Mouse (Mus musculus) bone marrow macrophage, adult 2 months (primary cell): ENCODE data around the gene Gm21958. TPM values are rescaled to one million over a fixed set of nuclear protein-coding genes. Genes with fewer than 3 reads are reported as not detected.

Experiments used
- H3K27ac ChIP-seq: 2 replicates; pipeline ENCODE4 v1.5.1; 2012; ENCODE audit warnings: low read depth, low read length; ENCODE audit not compliant: insufficient read depth
- H3K4me1 ChIP-seq: 2 replicates; pipeline ENCODE4 v1.6.1; 2012; ENCODE audit warnings: low read length; ENCODE audit not compliant: control insufficient read depth, insufficient read depth
- H3K4me3 ChIP-seq: 2 replicates; pipeline ENCODE4 v1.5.1; 2012; ENCODE audit warnings: mild to moderate bottlenecking, low read length, moderate library complexity; ENCODE audit not compliant: insufficient read depth
- CTCF ChIP-seq: IDR thresholded peaks from 2 replicates; pipeline ENCODE4 v1.5.1; 2012; ENCODE audit warnings: low read depth, mild to moderate bottlenecking, low read length, moderate library complexity
- POLR2A ChIP-seq: IDR thresholded peaks from 2 replicates; pipeline ENCODE4 v1.6.1; 2012; ENCODE audit warnings: mild to moderate bottlenecking, low read depth, low read length, borderline replicate concordance
- polyA plus RNA-seq: library from polyadenylated mRNA; stranded (reverse); fragments of >200 nt; gene quantifications from 2 replicates; pipeline ENCODE4 v1.2.4, GENCODE M21; 2012; ENCODE audit not compliant: missing spikeins, insufficient read depth, insufficient read length

Gm21958 gene
- polyA plus RNA-seq, 1 experiment, result not detected

DNA sequence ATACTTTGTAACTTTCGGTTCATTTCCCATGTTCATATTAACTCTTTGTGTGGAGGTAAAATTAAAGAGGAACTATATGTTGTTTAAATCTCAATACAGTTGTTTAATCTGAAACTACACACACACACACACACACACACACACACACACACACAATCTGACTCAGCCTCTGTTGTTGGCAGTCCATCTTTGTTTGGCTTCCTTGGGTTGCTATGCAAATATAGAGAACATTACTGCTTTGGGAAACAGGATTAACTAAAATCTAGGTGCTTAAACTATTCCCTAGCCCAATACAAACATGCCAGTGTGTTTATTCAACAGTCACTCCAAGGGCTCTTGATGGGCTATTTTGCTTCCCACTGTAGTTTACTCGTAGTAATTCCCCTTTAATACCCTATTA is 26.9 kb downstream of the Gm21958 start:
- H3K4me1 ChIP-seq, result peaks cover 6% of the 10 kb centered on the region
- H3K27ac ChIP-seq, result no peak overlapping the region
- TF ChIP-seq POLR2A, result no peak
- TF ChIP-seq CTCF, result no peak
- no peak overlapping the region for H3K4me3 ChIP-seq

DNA sequence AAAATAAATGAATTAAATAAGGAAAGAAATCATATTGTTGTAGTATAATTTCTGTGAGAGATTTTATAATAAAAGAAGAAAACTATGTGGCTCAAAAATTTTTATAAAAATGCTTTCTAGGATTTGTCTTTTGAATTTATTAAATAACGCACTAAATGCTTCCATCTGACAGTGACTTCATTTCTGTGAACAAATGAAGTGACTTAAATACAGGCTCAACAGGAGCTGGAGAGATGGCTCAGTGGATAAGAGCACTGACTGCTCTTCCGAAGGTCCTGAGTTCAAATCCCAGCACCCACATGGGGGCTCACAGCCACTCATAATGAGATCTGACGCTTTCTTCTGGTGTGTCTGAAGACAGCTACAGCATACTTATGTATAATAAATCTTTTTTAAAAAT is 29.0 kb downstream of the Gm21958 start:
- TF ChIP-seq CTCF (no peak), POLR2A (no peak)
- H3K4me3 ChIP-seq, result no peak overlapping the region

DNA sequence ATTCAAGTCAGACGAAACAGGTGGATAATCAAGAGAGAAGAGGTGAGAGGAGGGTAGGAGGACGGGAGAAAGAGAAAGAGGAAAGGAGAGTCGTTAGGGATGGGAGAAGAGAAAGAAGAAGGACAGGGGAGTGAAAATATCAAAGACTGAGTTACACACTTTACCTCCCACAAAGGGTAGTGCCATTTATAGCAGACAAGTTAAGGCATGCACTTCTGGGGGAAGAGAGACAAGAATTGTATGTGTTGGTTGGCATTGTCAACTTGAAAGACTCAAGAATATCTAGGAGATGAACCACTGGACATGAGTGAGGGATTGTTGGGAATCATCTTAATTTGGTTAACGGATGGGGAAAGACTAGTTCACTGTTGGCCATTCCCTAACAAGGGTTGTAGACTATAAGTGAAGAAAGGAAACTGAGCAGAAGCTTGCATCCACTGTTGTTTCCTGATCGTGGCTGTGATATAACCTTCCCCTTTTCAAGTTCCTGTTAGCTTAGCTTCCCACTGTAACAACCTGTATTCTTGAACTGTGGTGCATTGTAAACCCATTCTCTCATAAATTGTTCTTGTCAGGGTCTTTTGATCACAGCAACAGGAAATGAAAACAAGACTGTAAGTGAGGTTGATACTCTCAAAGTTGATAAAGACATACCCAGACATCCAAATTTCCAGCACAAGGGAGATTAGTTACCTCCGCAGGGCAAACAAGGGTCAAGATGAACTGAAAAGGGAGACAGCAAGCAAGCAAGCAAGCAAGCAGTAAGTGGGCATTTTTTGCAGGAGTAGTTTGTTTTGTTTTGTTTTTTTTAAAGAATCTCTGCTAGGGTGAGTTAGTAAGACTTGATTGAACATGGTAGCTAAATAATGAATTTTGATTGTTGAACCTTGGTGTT is 32.6 kb downstream of the Gm21958 start:
- H3K4me3 ChIP-seq, result no peak overlapping the region
- TF ChIP-seq POLR2A (no peak), CTCF (no peak)
- H3K27ac ChIP-seq, result no peak overlapping the region
- peaks cover 20% of the 10 kb centered on the region for H3K4me1 ChIP-seq

More for the DNA sequence above, 29.0 kb downstream of the Gm21958 start:
- H3K4me1 ChIP-seq, result peaks cover 19% of the 10 kb centered on the region
- H3K27ac ChIP-seq, result no peak overlapping the region

DNA sequence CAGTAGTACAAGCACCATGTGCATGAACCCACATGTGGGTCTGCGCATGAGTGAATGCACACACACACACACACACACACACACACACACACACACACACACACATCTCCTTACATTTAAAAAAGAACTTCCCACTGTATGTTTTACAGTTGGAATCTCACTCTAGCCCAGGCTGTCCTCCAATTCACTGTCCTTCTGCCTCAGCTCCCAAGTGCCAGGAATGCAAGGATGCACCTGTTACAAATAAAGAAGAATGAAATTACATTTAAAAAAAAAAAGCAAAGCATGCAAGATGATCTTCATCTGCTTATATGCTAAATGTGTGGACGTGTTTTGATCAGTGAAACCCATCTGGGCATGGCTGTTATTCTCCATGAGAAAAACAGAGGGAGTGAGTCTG is 37.3 kb downstream of the Gm21958 start:
- H3K4me1 ChIP-seq, result peaks cover 10% of the 10 kb centered on the region
- TF ChIP-seq POLR2A (no peak), CTCF (no peak)
- no peak overlapping the region for H3K4me3 ChIP-seq
- H3K27ac ChIP-seq, result no peak overlapping the region

DNA sequence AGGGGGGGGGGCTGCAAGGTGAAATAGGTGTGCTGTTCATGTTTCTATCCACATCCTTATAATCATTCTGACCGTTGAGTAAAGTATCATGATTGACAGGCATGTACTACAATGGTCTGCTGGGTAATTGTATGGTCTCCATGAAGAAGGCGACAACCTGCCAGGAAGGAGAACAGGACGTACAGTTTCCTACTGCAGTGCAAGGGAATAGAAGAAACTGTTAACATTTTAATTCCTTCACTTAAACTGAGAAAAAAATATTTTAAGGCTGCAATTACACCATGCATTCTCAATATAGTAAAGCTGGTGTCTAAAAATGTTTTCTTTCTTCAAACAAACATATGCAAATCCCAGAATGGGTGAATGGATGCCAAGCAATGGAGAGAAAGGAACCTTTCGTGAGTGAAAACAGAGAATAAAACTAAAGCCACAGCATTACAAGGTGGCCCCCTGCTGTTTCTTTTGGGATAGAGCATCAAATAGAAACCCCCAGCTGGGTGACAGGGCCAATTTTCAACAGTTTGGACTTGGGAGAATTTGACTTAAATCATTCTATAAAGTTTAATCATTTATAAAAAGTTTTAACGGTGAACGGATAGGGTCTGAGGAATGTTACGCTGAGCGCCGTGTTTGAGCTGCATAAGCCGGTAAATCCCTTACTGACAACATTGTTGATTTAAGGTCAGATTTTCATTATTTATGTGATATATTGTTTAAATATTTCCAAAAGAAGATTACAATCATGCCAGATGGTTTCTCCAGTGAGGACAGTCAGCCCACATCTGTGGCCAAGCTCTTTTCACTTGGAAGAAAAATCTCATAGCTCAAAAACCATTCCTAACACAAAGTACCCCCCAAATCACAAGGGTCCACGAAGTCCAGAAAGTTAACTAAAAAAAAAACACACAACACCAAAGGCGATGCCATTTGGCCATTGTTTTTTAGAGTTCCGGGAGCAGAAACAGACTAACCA is 41.3 kb downstream of the Gm21958 start:
- no peak overlapping the region for H3K4me3 ChIP-seq
- H3K4me1 ChIP-seq, result peaks cover 5% of the 10 kb centered on the region
- H3K27ac ChIP-seq, result no peak overlapping the region
- TF ChIP-seq POLR2A, result no peak
- no peak for TF ChIP-seq CTCF

DNA sequence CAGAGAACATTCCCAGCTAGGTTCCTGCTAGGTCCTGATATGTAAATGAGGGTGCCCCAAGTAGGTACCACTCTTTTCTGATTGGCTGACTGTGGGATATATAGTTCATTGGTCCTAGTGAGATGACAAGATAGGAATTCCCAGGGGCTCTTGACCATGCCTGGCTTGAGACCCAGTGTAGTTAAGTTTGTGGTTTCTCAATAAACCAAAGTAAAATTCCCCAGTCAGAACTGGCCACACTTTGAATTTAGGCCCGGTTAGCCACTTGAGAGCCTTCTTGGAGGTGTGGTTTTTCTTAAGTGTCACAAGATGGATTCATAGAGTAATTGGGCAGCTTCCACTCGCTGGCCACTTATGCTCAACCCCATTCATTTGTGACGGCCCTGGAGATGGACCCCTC is 42.0 kb downstream of the Gm21958 start:
- H3K4me3 ChIP-seq, result no peak overlapping the region
- TF ChIP-seq CTCF (no peak), POLR2A (no peak)
- no peak overlapping the region for H3K27ac ChIP-seq
- peaks cover 5% of the 10 kb centered on the region for H3K4me1 ChIP-seq

DNA sequence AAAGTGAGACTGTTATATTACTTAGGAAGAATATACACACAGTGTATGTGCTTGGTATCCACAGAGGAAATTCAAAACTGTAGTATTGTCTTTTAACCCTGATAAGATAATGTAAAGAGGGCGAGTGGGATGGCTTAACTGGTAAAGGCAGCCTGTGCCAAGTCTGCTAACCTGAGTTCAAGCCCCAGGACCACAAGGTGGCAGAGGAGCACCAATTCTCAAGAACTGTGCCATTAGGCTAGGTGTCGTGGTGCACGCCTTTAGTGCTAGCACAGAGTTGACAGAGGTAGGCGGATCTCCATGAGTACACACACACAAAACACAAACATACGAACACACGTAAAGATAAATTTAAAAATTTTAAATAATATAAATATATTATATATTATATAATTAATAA is 44.6 kb downstream of the Gm21958 start:
- TF ChIP-seq CTCF (no peak), POLR2A (no peak)
- H3K4me3 ChIP-seq, result no peak overlapping the region

DNA sequence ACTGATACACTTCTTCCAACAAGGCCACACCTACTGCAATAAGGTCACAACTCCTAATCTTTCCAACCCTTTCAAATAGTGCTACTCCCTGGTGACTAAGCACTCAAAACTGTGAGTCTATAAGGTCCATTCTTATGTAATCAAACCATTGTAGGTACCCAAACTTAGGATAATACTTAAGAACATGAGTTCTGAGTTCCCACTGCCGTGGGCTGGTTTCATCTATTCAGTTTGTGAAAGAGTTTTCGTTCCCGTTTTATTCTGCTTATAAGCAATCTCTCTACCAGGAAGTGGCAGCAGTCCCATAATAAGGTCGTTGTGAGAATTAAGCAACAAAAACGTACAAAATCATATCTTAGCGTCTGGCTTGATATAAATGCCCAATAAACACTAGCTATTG is 45.4 kb downstream of the Gm21958 start:
- H3K27ac ChIP-seq, result peak overlapping the region; percentile 19; the same call in 1 of the 2 replicates
- TF ChIP-seq POLR2A, result no peak

More for the DNA sequence above, 44.6 kb downstream of the Gm21958 start:
- H3K27ac ChIP-seq, result no peak overlapping the region
- H3K4me1 ChIP-seq, result peaks cover 5% of the 10 kb centered on the region

DNA sequence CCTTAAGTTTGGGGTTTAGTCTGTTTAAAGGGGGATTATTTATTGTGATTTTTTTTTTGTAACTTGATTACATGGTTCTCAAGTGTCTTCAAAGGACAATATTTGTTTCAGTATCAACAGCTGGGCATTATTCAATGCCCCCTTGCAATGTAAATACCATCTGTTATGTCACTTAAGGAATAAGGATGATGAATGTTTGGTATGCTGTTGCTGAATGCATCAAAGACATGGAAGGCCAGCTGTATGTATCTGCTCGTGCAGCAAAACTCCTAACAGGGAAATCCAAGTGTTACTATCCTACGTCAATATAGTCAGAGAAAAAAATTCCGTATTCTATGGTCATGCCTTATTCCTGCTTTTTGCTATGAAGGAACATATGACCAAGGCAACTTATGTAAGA is 46.0 kb downstream of the Gm21958 start:
- H3K4me3 ChIP-seq, result no peak overlapping the region
- TF ChIP-seq CTCF (no peak), POLR2A (no peak)
- H3K4me1 ChIP-seq, result peaks cover 5% of the 10 kb centered on the region
- H3K27ac ChIP-seq, result no peak overlapping the region

More for the DNA sequence above, 45.4 kb downstream of the Gm21958 start:
- no peak overlapping the region for H3K4me3 ChIP-seq
- peaks cover 5% of the 10 kb centered on the region for H3K4me1 ChIP-seq

Other genes with a start within 250 kb of the Gm21958 start
- gene Supt20, start 21.5 kb downstream of the Gm21958 start, polyA plus RNA-seq, result 64.4 and 69.5 TPM in 2 replicates
- 33.4 and 36.4 TPM in 2 replicates for gene Exosc8, start 21.0 kb upstream of the Gm21958 start, polyA plus RNA-seq
- gene Alg5, start 21.2 kb upstream of the Gm21958 start, polyA plus RNA-seq, result 33.2 and 35.5 TPM in 2 replicates
- gene Smad9, start 41.2 kb upstream of the Gm21958 start, polyA plus RNA-seq, result not detected in 2 replicates
- gene Rfxap, start 93.4 kb upstream of the Gm21958 start, polyA plus RNA-seq, result 28.1 and 41.6 TPM in 2 replicates
- not detected in 2 replicates for gene Sertm1, start 201.5 kb upstream of the Gm21958 start, polyA plus RNA-seq